Mouse (Mus musculus) brown adipose tissue, adult 24 weeks (tissue): Measurements from ENCODE around the gene Tmem274. TPM values are rescaled to one million over a fixed set of nuclear protein-coding genes. Genes with fewer than 3 reads are reported as not detected.

Experiments used
- H3K27ac ChIP-seq: fragments of 200-500 bp; replicated peaks from 2 replicates; pipeline ENCODE4 v1.5.1; 2012; ENCODE audit warnings: low read depth, mild to moderate bottlenecking, low read length
- H3K4me1 ChIP-seq: fragments of 200-500 bp; 2 replicates; pipeline ENCODE4 v1.6.1; 2012; ENCODE audit warnings: low read length, mixed read lengths; ENCODE audit not compliant: control insufficient read depth, insufficient read depth, insufficient read length
- H3K4me3 ChIP-seq: fragments of 200-500 bp; 2 replicates; pipeline ENCODE4 v1.5.1; 2012; ENCODE audit warnings: low read depth, mild to moderate bottlenecking, low read length, moderate library complexity; ENCODE audit not compliant: insufficient read depth
- polyA plus RNA-seq: library from polyadenylated mRNA; stranded (reverse); fragments of >200 nt; gene quantifications from 2 replicates; pipeline ENCODE4 v1.2.4, GENCODE M21; 2012; ENCODE audit not compliant: missing spikeins, insufficient read depth, insufficient read length

The Tmem274 gene
- polyA plus RNA-seq, 1 experiment, result not detected

- peak overlapping the region; percentile 88 for H3K27ac ChIP-seq
- H3K4me3 ChIP-seq, result peak overlapping the region; percentile 21
- peaks cover 54% of the 10 kb centered on the region for H3K4me1 ChIP-seq
Measured at GRCm38 (mm10) chr4:149525811-149526210, 48.6 kb downstream of the Tmem274 start.

DNA sequence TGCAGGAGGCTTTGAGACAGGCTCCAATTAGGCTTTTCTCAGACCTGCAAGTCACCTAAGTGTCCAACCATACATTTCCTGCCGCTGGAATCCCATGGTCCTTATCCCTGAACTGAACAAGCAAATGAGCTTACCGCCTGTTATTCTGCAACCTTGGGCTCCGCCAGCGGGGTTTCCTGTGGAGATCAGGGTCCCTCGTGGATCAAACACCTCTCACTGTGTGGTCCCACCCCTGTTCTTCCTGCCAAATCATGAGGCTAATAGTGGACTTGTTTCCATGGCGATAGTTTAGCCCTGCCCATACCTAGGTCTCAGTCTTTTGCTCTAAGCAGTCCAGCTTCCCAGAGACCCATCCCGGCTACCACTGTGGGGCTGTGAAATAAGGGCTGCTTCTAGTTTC lies 49.2 kb downstream of the Tmem274 start:
- Histone ChIP-seq H3K27ac (peak overlapping the region; percentile 89), H3K4me3 (peak overlapping the region; percentile 37), H3K4me1 (peaks cover 50% of the 10 kb centered on the region)

DNA sequence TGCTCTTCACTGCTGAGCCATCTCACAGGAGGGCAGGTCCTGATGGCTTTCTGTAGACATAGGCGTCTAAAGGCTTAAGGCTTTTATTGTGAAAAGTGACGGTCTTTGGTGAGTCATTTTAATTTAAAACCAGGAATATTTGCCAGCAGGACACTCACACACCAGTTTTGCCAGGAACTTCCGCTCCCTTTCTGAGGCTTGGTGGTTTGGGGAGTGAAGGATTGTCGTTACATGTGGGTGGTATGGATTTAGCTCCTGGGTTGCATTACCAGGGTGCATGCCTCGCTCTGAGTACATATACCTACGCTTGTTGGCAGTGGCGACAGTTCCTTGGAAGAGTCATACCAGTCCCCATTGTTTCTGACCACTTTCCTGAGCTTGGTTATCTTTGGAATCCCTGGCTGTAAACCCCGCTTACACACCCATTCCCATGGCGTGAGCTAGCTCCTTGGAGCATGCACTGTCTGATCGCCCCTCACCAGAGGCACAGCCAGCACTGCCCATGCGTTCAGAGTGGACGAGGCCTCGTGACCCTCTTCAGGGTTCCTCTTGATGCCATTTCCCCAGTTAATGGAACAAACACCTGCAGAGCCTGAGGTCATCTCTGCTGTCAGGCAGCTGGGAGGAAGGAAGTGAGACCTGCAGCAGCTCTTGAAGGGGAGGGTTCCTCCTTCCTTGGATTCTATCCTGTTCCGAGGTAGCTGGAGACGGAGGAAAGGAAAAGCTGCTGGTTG lies 50.6 kb downstream of the Tmem274 start:
- Histone ChIP-seq H3K4me1 (peaks cover 40% of the 10 kb centered on the region), H3K4me3 (no peak overlapping the region), H3K27ac (peak overlapping the region; percentile 95)

DNA sequence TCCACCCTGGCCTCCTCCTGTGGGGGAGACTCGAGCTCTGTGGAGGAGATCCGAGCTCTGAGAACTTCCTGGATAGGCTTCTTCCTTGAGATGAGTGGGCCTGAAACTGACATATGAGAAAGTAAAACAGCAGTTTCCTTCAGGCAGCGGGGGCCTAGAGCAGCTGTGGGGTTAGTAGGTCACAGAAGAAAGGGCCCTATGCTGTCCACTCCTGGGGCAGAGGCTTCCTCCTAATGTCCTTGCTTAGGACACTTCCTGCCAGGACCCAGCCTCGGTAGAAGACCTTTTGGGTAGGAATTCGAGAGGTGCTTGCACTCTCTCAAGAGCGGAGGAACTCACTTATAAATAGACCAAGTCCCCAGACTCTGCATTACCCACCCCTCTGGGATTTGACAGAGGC lies 52.5 kb downstream of the Tmem274 start:
- Histone ChIP-seq H3K4me1 (peaks cover 34% of the 10 kb centered on the region), H3K4me3 (no peak overlapping the region), H3K27ac (peak overlapping the region; percentile 86)

Other genes with a start within 250 kb of the Tmem274 start
- gene Kif1b, start 169.7 kb upstream of the Tmem274 start, polyA plus RNA-seq, result 59.4 and 63.5 TPM in 2 replicates
- gene Ube4b, start 50.6 kb upstream of the Tmem274 start, polyA plus RNA-seq, result 28.4 and 29.3 TPM in 2 replicates
- 19.5 and 31.5 TPM in 2 replicates for gene Rbp7, start 22.4 kb upstream of the Tmem274 start, polyA plus RNA-seq
- gene Nmnat1, start 7.8 kb downstream of the Tmem274 start, polyA plus RNA-seq, result 17.7 and 20.2 TPM in 2 replicates
- gene Lzic, start 7.9 kb downstream of the Tmem274 start, polyA plus RNA-seq, result 40.2 and 40.9 TPM in 2 replicates
- 10.6 and 13.6 TPM in 2 replicates for gene Ctnnbip1, start 40.9 kb downstream of the Tmem274 start, polyA plus RNA-seq
- 15.4 and 16.9 TPM in 2 replicates for gene Clstn1, start 109.1 kb downstream of the Tmem274 start, polyA plus RNA-seq
- 0.96 and 1.6 TPM in 2 replicates for gene Pik3cd, start 225.2 kb downstream of the Tmem274 start, polyA plus RNA-seq